Mouse (Mus musculus) right cerebral cortex, postnatal 10 days (tissue): Measurements from ENCODE around the gene Hoxd4.
A peak's percentile ranks its signal among the peaks of the same experiment; 100 is the strongest.

Experiments used
- DNase-seq, 2 experiments: peaks; one replicate each; pipeline ENCODE4 v3.0.0; 2021; ENCODE audit warnings: low spot score in 2 of 2

Hoxd4 gene

DNA sequence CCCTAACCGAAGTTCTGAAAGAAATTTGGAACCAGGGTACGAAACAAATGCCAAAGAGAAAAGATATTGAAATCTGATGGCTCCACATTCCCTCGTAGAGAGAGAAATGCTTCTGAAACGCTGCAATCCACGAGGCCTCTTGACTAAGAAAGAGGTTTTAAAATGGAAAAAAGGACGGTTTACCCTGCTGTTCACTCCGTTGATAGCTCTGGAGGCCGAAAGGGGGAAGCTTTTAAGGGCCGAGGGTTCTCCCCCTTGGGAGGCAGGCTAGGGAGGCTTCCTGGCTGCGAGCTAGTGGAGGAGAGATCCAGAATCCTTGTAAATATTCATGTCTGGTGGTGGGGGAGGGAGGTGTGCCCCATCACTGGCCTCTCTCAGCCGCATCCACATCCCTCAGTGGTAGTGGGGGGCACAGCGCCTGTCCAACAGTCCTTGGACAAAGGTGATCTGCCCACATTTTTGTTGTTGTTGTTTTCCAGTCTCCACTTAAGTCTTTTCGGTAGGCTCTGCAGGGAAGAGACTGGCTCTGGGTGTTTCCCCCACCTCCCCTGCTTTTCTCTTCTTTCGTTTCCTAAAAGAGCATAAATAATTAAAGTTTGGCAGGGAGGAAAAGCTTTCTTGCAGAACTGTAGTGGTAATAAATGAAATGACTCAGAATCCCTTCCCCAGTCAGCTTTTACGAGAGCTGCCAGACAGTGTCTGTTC lies 32.7 kb upstream of the Hoxd4 start, which contains the start of gene Hoxd11:
Gene Hoxd11, plus strand, starts transcription at position 667 of the 705 bp plus-strand sequence.
- no peak for DNase-seq

DNA sequence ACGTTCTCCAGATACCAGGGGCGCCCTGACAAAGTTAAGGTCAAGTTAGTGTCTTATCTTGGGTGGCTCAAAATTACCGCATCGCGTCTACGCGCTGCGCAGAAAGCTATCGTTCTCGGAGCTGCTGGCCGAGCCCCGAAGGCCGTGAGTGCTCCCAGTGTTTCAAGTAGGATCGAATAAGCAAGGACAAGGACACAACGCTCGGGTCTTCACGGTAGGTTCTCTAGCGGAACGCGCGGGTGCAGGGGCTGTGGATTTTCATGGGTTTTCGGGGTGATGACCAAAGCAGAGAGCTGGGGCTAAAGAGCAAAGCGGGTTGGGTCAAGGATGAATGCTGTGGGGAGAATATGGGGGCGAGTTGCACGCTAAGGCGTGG lies 32.1 kb upstream of the Hoxd4 start:
- DNase-seq = no peak

DNA sequence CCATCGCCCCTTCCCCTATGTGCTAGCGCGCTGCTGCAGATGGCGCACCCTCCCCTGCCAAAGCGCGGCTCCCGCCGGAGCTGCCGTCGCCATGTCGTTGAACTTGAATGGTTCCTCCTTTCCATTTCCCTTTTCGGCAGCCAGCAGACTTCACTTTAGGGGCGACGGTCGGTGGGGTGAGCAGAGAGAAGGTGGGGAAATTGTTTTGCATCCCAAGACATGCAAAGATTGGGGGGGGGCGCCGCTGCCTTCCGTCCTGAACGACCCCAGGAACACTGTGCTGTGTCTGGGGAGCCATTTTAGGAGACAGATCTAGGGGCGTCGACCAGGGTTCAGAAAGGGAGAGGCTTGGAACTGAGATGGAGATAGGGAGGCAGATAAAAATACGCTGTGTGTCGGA lies 31.7 kb upstream of the Hoxd4 start:
- no peak for DNase-seq

DNA sequence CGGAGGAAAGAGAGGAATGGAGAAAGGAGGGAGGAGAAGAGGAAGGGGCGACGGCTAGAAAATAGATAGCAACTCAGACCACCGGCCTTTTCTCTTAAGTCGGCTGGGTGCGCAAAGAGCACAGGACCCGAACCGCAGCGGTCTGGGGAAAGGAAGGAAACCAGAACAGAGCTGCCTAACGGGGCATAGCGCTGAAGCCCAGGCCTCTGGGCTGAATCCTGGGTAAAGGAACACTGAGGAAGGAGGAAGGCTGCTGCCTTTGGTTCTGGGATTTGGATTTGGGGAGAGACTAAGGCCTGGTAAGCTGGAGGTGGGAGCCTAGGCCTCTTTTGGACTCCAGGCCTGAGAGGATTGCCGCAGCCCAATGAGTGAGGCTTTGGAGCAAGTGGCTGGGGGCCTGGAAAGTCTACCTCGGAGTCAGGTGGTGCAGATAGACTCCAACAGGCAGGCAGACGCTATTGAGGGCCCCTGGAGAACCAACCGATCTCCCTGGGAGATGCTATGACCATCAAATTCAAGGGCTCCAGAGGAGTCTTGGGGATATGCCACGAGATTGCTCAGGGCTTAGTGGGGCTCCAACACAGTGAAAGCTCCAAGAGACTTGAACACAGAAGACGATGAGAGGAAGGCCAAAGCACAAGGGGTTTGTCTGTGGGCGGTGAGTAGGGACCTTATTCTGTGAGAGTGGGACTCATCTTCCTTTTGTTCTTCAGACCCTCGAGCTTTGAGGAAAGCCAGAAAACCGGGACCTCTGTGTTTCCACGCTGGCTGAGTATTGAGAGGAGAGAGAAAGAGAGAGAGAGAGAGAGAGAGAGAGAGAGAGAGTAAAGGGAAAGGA lies 30.9 kb upstream of the Hoxd4 start:
- DNase-seq = no peak

DNA sequence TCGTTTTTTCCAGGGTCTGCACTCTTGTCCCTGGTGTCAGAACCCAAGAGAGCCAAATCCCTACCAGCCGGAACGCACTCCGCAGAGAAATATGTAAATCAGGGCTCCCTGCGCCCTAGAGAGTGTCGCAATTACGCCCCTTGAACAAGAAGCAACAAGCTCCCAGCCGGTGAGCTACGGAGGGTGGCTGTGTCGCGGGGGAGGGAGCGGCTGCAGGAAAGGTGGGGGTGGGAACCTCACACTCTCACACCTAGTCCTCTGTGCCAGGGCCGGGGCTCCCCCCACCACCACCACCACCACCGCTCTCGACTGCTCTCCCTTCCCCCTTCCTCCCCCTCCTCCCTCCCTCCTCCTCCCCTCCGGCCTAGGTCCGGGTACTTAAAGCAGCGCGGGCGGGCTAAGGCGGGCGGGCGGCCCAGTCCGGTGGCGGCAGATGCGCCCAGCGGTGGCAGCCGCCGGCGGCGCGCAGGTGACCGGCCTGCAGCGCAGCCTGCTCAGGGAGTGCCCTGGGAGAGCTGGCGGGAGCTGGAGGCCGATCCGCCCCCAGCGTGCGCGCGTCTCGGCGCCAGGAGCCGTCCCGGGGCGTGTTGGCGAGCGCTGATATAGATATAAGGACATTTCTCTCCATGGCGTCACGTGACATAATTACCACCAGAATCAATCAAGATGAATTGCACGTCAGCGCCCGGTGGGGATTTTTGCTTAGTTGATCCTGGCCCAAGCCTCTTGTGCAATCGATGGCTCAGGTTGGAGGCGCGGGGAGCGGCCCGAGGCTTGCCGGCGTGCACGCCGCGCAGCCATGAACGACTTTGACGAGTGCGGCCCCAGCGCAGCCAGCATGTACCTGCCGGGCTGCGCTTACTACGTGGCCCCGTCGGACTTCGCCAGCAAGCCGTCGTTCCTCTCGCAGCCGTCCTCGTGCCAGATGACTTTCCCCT lies 29.9 kb upstream of the Hoxd4 start:
- DNase-seq = peak in 1 of 2 experiments; percentile 24

DNA sequence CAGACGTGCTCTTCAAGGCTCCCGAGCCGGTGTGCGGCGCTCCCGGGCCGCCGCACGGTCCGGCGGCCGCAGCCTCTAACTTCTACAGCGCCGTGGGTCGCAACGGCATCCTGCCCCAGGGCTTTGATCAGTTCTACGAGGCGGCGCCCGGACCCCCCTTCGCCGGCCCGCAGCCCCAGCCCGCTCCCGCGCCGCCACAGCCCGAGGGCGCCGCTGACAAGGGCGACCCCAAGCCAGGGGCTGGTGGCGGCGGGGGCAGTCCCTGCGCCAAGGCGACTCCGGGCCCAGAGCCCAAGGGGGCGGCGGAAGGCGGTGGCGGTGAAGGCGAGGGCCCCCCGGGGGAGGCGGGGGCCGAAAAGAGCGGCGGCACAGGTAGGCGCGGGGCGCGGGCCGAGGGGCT lies 28.9 kb upstream of the Hoxd4 start:
- DNase-seq = no peak

DNA sequence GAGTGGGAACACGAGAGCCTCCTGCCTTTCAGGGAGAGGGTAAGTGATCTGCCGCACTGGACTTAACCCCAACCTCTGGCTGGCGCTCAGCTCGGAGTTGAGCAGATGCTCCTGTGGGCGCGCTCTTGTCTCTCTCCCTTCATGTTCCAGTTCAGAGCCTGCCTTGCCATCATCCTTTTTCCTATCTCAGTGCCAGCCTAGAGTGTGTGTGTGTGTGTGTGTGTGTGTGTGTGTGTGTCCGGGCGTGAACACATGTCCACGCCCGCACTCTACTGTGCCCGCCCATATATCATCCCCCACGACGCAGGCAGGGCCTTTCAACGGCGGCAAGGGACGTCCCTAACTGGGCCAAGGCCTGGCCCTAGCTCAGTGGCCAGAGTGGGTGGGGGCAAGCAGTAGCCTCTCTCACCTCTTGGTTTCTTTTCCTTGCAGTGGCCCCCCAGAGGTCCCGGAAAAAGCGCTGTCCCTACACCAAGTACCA lies 28.2 kb upstream of the Hoxd4 start:
- no peak for DNase-seq

DNA sequence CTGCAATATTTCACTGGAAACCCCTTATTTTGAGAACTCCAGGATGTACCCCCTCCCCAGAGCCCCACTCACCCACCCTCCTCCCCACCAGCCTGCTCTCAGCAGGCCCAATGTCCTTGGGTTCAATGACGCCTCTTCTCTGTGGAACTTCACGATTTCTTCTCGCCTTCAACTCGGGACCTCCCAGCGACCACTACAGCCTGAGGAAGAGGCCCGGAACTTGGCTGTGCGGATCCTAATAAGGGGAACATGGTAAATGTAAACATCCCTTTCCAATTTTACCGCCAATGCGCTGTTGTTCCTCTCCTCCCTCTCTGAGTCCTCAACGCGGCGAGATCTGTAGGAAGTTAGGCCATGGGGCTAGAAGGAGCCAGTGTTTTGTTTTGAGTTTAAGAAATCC lies 27.6 kb upstream of the Hoxd4 start:
- DNase-seq = no peak

DNA sequence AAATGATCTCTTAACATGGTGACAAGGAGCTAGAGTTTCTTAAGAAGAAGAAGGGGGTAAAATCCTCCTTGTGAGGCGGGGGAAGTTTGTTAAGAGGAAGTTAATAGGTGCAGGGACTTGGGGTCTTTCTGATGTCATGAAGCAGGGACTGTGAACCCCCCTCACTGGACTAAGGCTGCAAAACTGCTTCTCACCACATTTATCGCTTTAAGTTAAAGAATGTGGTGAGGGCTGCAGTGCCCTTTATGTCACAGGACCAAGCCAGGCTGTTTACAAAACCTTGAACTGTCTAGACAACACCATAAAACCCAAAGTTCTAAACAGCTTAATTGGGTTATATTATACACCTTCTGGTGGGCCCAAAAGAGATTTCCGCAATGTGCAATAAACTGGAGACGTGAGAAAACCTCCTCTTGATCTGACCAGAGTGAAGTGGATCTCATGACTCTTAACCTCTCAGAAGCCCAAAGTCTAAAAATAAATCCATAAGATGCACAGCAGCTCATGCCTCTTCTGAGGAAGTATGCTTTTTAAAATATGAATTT lies 26.6 kb upstream of the Hoxd4 start:
- no peak for DNase-seq

DNA sequence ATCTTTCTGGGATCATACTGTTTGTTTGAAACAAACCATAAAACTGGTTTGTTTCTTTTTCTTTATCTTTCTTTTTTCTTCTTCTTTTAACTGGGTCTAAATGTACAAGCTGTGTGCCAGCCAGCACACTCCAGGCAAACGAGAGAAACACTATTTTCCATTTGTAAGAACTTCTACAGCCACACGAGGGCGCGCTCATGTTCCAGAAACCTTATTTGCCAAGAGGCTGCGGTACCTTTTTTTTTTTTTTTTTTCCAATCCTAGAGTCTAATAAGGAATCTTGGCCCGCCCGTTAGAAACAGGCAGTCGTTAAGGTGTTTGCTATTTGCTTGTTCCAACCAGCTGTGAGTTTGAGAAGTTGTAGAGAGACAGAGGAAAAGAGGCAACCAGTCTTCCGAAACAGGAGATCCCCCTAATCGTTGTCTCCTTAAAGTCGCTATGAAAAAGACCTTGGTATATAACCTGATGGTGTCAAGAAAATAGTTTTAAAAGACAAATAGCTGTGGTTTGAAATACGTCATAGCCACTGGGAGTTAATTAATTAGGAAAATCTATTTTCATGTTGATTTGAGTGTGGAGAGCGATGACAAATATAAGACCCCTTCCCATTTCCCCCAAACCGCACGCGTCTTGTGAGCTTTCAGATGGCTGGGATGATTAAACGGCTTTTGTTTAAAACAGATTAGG lies 25.3 kb upstream of the Hoxd4 start:
- no peak for DNase-seq

DNA sequence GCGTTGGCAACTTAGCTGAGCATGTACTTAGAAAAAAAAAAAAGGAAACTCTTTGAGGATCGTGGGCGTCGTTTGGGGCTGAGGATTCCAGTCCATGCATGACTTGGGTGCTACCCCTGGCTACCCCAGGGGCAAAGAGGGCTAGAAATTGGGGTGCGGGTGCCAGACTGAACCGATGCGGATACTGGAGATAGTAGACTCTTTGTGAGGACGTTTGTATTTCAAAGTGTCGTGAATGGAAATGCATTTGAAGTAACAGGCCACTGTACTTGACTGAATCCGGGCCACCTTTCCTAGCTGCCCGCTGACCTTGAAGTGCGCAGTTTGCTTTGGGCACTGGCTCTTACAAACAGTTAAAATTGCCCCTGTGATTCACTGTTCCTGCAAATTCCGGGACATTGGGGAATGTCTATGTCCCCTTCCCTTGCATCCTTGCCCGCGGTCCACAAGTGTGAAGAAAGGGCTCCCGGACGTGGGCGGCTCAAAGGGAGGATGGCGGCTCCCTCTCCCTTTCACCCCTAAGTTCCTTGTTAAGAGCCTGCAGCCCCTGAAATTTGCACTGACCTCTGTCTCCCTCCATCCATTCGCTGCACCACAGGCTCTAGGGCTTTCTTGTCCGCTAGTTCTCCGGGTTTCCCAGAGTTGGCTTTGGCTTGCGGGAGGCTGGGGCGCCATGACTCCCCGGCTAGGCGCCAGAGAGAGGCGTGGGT lies 24.6 kb upstream of the Hoxd4 start:
- DNase-seq = no peak

DNA sequence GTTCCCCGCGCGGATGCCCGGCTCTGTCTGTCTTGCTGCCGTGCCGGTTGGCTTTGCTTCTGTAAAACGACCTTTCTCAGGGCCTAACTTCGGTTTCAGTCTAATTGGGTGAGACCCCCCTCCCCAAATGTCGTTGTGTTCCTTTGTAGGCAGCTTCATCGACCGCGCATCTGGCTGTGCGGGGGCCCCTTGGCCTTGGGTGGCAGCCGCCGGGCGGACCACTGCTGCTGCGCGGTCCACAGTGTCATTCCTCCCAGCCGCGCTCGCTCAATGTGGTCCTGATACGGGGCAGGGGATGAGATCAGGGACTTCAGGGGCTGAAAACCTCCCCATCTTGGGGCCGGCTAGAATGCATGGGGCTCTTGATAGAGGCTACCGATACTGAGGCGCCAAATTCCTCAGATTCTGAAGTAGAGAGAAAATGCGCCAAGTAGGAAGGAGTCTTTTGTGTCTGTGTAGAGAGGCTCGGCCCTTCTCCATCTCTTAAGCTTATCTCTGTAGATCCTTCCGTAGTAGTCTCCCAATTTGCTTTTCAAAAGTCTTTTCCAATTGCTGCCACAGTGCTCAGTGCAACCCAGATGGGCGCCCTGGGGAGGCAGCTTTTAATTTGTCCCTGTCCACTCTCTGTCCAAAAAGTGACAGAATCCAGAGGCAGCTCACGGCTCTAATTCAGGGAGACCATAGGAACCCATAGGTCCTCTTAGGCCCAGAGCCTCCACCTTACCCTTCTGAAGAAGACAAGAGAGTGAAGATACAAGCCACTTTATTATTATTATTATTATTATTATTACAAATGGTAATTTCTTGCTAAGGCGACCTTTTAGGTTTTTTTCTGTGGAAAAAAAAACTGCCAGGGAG lies 23.8 kb upstream of the Hoxd4 start:
- no peak for DNase-seq

DNA sequence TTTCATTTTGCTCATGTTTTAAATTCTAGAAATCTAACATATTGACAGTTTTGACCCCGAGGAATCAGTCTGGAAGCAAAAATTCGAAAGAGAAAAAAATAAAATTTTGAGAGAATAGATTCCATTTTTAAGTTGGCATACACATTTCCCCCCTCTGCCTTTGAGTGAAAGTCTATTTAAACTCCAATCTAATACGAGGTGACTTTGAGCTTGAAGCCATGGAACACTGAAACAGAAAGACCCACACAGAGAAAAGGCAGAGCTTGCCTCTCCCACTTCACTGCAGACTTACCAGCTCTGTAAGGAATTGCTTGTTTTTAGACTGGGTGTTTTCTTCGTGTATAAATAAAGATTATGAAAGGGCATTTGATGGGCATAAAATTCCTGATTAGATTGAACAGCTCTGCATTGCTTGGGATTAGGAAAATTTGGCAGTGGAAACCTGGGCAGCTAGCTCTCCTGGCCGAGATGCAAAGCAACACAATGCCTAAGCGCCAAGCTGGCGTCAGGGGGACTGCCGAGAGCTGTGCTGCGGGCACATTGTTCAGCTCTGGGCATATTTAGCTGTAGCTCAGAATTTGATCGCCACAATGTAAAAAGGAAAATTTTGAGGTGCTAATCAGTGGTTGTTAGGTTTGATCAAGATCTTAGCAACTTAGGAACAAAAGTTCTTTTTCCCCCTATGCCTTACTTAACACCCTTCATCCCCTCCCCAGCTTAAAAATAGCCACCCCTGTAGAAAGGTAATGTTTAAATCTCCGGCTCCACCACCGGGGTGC lies 22.7 kb upstream of the Hoxd4 start:
- DNase-seq = no peak

DNA sequence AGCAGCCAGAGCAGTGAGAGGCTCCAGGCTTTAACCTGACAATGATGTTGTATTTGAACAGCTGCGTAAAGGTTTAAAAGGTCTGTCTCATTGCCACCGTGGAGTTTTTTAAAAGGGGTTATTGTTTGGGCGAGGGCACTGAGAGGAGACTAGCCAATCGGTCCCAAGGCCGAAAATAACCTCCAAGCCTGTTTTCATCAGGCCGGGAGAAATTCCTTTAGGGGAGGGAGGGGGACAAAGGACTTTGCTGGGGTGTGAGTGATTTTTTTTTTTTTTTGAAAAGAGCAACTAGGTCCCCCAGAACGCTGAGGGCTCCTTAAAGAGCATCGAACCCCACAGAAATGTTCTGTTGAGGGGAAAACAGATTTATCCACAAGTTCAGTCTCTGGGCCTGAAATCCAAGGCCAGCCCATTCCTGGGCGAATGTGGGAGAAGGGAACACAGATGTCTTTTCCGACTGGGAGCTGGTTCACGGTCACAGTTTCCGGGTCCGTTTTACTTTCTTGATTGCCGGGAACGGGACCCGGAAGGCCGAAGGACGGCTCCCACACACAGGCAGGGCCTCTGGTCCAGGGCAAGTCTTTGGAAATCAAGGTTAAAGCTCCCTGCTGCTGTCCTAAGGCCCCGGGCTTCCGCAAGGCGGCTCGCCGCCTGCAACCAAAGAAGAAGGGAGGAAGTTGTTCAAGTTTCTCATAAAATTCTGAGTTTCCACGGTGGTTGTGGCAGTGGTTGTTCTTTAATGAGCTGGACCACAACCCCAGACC lies 22.0 kb upstream of the Hoxd4 start:
- no peak for DNase-seq

DNA sequence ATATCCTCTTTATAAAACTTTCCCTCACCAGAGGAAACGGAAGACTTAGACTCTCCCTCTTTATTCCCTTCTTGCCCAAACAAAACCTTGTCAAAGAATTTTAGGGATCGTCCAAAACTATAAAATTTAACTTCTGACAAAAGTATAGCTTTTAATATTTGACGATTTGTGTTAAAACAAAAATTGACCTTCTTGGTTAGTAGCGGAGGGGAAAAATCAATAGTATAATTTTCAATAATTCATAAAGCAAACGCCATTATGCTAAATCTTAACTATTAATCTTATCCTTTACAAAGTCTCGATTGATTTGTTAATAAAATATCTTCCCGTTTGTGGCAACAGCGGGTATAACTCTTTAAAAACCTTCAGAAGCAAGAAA lies 21.4 kb upstream of the Hoxd4 start:
- no peak for DNase-seq

DNA sequence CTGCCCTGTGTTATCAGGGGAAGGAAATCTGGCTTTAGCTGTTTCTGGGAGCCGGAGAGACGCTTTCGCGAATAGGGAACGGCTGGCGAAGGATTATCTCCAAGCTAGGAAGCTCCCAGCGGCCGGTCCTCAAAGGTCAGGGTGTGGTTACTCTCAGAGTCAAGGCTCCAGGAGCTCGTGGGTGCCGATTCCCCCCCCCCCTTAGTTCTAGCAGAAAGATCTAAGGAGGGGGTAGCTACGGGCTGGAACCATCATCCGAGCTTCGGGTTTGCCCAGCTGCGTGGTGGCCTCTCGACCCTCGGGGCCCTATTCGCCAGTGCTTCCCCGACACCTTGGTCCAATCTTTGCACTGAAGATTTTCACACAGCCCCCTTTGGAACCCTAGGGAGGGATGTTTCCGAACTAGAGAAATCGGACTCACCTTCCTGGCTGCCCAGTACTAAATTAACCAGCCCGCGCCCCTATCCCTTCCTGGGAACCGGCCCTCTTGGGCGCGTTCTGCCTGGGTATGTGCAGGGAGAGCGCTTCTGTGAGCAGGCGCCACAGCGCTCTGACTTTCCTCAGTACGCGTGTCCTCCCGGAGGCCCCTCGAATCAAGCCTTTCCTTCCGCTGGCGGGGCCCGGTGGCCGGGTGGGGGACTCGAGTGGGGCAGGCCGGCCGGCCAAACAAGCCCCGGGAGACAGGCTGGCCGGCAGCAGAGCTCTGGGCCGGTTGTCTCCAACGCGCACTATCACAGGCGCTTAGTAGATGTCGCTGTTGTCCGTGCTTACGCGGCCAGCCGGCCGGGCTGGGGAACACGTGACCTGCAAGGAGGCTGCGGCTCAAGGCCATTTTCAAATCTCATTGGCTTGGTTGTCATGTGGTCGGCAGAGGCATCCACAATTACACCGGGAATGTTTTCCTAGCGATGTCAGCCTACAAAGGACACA lies 20.4 kb upstream of the Hoxd4 start, which contains the start of gene Hoxd10:
Gene Hoxd10, plus strand, starts transcription at position 903 of the 930 bp plus-strand sequence.
- DNase-seq = peak in 1 of 2 experiments; percentile 31
